Mouse (Mus musculus) neural tube, embryonic 11.5 days (tissue): ENCODE results near the gene Cdkl3. TPM values are rescaled to one million over a fixed set of nuclear protein-coding genes. Genes with fewer than 3 reads are reported as not detected.

Experiments used
- ATAC-seq: fragments of 200-750 bp; cut with Nextera tagmentation; 2 replicates; pipeline ENCODE4 v1.8.0; 2017; ENCODE audit warnings: moderate number of reproducible peaks, mild to moderate bottlenecking, moderate TSS enrichment, moderate library complexity; ENCODE audit not compliant: insufficient read depth, low FRiP score, low TSS enrichment
- DNase-seq: peaks from one replicate; pipeline ENCODE4 v3.0.0-alpha.2; 2015; ENCODE audit warnings: low spot score
- H3K27ac ChIP-seq: fragments of 300-500 bp; sonication (generic); 2 replicates; pipeline ENCODE4 v1.5.1; 2014; ENCODE audit warnings: low read depth, mild to moderate bottlenecking, low read length
- H3K27me3 ChIP-seq: fragments of 300-500 bp; sonication (generic); 2 replicates; pipeline ENCODE4 v1.6.1; 2014; ENCODE audit warnings: mild to moderate bottlenecking, low read length, mixed read lengths; ENCODE audit not compliant: control insufficient read depth, insufficient read depth
- H3K36me3 ChIP-seq: fragments of 300-500 bp; sonication (generic); 2 replicates; pipeline ENCODE4 v1.6.1; 2014; ENCODE audit warnings: mild to moderate bottlenecking, low read length, moderate library complexity, mixed read lengths; ENCODE audit not compliant: control insufficient read depth, insufficient read depth
- H3K4me1 ChIP-seq: fragments of 300-500 bp; sonication (generic); 2 replicates; pipeline ENCODE4 v1.6.1; 2014; ENCODE audit warnings: low read length, mixed read lengths; ENCODE audit not compliant: control insufficient read depth, insufficient read depth
- H3K4me2 ChIP-seq: fragments of 300-500 bp; sonication (generic); 2 replicates; pipeline ENCODE4 v1.6.1; 2014; ENCODE audit warnings: low read depth, mild to moderate bottlenecking, moderate library complexity
- H3K4me3 ChIP-seq: fragments of 300-500 bp; sonication (generic); 2 replicates; pipeline ENCODE4 v1.5.1; 2014; ENCODE audit warnings: low read depth, low read length
- H3K9ac ChIP-seq: fragments of 300-500 bp; sonication (generic); 2 replicates; pipeline ENCODE4 v1.6.1; 2014; ENCODE audit warnings: mild to moderate bottlenecking, low read length
- H3K9me3 ChIP-seq: fragments of 300-500 bp; sonication (generic); 2 replicates; pipeline ENCODE4 v1.6.1; 2016; ENCODE audit warnings: low read length; ENCODE audit not compliant: control insufficient read depth
- WGBS: fragments of 180-500 bp; shearing (Covaris S2); extraction: QIAGEN DNeasy Blood & Tissue Kit; methylation state at CpG from one replicate; pipeline ENCODE4 v1.1.7; 2014; 5-methylcytosine and 5-hydroxymethylcytosine counted together
- polyA plus RNA-seq: library from polyadenylated mRNA; unstranded; fragments of >200 nt; fragmentation: Nextera tagmentation; extraction: Ambion mirVana; gene quantifications from 2 replicates; pipeline ENCODE4 v1.2.1, GENCODE M21; 2014

The Cdkl3 gene
- polyA plus RNA-seq, 1 experiment from 2014 or later, result 12.3 TPM

GRCm38 (mm10) chr11:52077939-52078338 lies 73.9 kb downstream of the Cdkl3 start:
- Histone ChIP-seq H3K27me3 (no peaks in the 10 kb centered on the region), H3K27ac (no peak overlapping the region), H3K4me3 (no peak overlapping the region), H3K4me2 (no peak overlapping the region), H3K4me1 (0 out of 2 replicates have a peak, but pooled peaks cover 2% of the 10 kb centered on the region), H3K9ac (no peak overlapping the region), H3K36me3 (no peaks in the 10 kb centered on the region), H3K9me3 (no peaks in the 10 kb centered on the region)
- ATAC-seq (no peak), DNase-seq (no peak)
- 85% methylated on average over 4 of the region's 4 CpGs for WGBS

GRCm38 (mm10) chr11:52079978-52080377 lies 76.0 kb downstream of the Cdkl3 start:
- DNase-seq (peak; percentile 38), ATAC-seq (no peak)
- Histone ChIP-seq H3K27me3 (no peaks in the 10 kb centered on the region), H3K4me2 (no peak overlapping the region), H3K9ac (no peak overlapping the region), H3K4me3 (no peak overlapping the region), H3K9me3 (no peaks in the 10 kb centered on the region), H3K36me3 (no peaks in the 10 kb centered on the region), H3K4me1 (0 out of 2 replicates have a peak, but pooled peaks cover 2% of the 10 kb centered on the region), H3K27ac (no peak overlapping the region)
- WGBS, result 36% methylated on average over 5 of the region's 5 CpGs

GRCm38 (mm10) chr11:52080656-52081055 lies 76.6 kb downstream of the Cdkl3 start:
- Histone ChIP-seq H3K36me3 (no peaks in the 10 kb centered on the region), H3K9me3 (no peaks in the 10 kb centered on the region), H3K9ac (no peak overlapping the region), H3K4me2 (no peak overlapping the region), H3K4me1 (0 out of 2 replicates have a peak, but pooled peaks cover 2% of the 10 kb centered on the region), H3K27me3 (no peaks in the 10 kb centered on the region), H3K27ac (no peak overlapping the region), H3K4me3 (no peak overlapping the region)
- no peak for DNase-seq
- ATAC-seq, result no peak
- 93% methylated on average over 2 of the region's 2 CpGs for WGBS

GRCm38 (mm10) chr11:52085857-52086203 lies 81.8 kb downstream of the Cdkl3 start:
- H3K4me1 ChIP-seq, result no peaks in the 10 kb centered on the region
- no peak overlapping the region for H3K27ac ChIP-seq
- no peaks in the 10 kb centered on the region for H3K9me3 ChIP-seq
- H3K36me3 ChIP-seq, result no peaks in the 10 kb centered on the region
- no peaks in the 10 kb centered on the region for H3K27me3 ChIP-seq
- 78% methylated on average over 4 of the region's 4 CpGs for WGBS
- ATAC-seq (no peak), DNase-seq (no peak)
- no peak overlapping the region for H3K4me2 ChIP-seq
- no peak overlapping the region for H3K4me3 ChIP-seq
- no peak overlapping the region for H3K9ac ChIP-seq

GRCm38 (mm10) chr11:52086204-52086864 lies 82.3 kb downstream of the Cdkl3 start:
- H3K27ac ChIP-seq, result no peak overlapping the region
- no peak overlapping the region for H3K4me2 ChIP-seq
- no peak overlapping the region for H3K9ac ChIP-seq

GRCm38 (mm10) chr11:52089291-52089690 lies 85.3 kb downstream of the Cdkl3 start:
- Histone ChIP-seq H3K9me3 (no peaks in the 10 kb centered on the region), H3K36me3 (no peaks in the 10 kb centered on the region), H3K4me1 (no peaks in the 10 kb centered on the region), H3K4me3 (no peak overlapping the region), H3K27me3 (no peaks in the 10 kb centered on the region), H3K4me2 (no peak overlapping the region), H3K9ac (no peak overlapping the region), H3K27ac (no peak overlapping the region)
- ATAC-seq (no peak), DNase-seq (no peak)
- 76% methylated on average over 8 of the region's 8 CpGs for WGBS

More at GRCm38 (mm10) chr11:52086204-52086864, 82.3 kb downstream of the Cdkl3 start:
- no peaks in the 10 kb centered on the region for H3K4me1 ChIP-seq
- no peaks in the 10 kb centered on the region for H3K9me3 ChIP-seq
- no peaks in the 10 kb centered on the region for H3K27me3 ChIP-seq
- ATAC-seq (no peak), DNase-seq (no peak)
- 62% methylated on average over 9 of the region's 9 CpGs for WGBS
- no peaks in the 10 kb centered on the region for H3K36me3 ChIP-seq
- no peak overlapping the region for H3K4me3 ChIP-seq

- DNase-seq (no peak), ATAC-seq (no peak)
- Histone ChIP-seq H3K4me3 (no peak overlapping the region), H3K9ac (no peak overlapping the region), H3K4me1 (no peaks in the 10 kb centered on the region), H3K4me2 (no peak overlapping the region), H3K9me3 (no peaks in the 10 kb centered on the region), H3K36me3 (no peaks in the 10 kb centered on the region), H3K27ac (no peak overlapping the region), H3K27me3 (no peaks in the 10 kb centered on the region)
- WGBS, result 91% methylated on average over 9 of the region's 9 CpGs
These were observed 87.2 kb downstream of the Cdkl3 start for GRCm38 (mm10) chr11:52091261-52091660.

- Histone ChIP-seq H3K9me3 (no peaks in the 10 kb centered on the region), H3K27me3 (no peaks in the 10 kb centered on the region), H3K9ac (no peak overlapping the region), H3K4me3 (no peak overlapping the region), H3K27ac (no peak overlapping the region), H3K36me3 (no peaks in the 10 kb centered on the region), H3K4me1 (peaks cover 5% of the 10 kb centered on the region), H3K4me2 (no peak overlapping the region)
- DNase-seq (no peak), ATAC-seq (no peak)
- WGBS, result 71% methylated on average over 5 of the region's 5 CpGs
These were observed 90.5 kb downstream of the Cdkl3 start for GRCm38 (mm10) chr11:52094568-52094967.

GRCm38 (mm10) chr11:52097016-52097415 lies 93.0 kb downstream of the Cdkl3 start:
- no peak overlapping the region for H3K4me2 ChIP-seq
- H3K9ac ChIP-seq, result no peak overlapping the region
- no peaks in the 10 kb centered on the region for H3K36me3 ChIP-seq
- no peaks in the 10 kb centered on the region for H3K27me3 ChIP-seq
- WGBS, result 76% methylated on average over 3 of the region's 3 CpGs
- ATAC-seq, result no peak
- peaks cover 12% of the 10 kb centered on the region for H3K4me1 ChIP-seq
- H3K9me3 ChIP-seq, result no peaks in the 10 kb centered on the region
- no peak for DNase-seq
- no peak overlapping the region for H3K4me3 ChIP-seq
- H3K27ac ChIP-seq, result no peak overlapping the region
